Mouse (Mus musculus) right cerebral cortex, postnatal 10 days (tissue): ENCODE data around the gene Gm3404.
"Not testable (repeated sequence)": the region's sequence is repeated elsewhere in the genome, so short reads cannot be mapped to it uniquely, and the experiment has no call there.

Source experiments
- DNase-seq, 2 experiments: peaks; one replicate each; pipeline ENCODE4 v3.0.0; 2021; ENCODE audit warnings: low spot score in 2 of 2

Gm3404 gene

DNA sequence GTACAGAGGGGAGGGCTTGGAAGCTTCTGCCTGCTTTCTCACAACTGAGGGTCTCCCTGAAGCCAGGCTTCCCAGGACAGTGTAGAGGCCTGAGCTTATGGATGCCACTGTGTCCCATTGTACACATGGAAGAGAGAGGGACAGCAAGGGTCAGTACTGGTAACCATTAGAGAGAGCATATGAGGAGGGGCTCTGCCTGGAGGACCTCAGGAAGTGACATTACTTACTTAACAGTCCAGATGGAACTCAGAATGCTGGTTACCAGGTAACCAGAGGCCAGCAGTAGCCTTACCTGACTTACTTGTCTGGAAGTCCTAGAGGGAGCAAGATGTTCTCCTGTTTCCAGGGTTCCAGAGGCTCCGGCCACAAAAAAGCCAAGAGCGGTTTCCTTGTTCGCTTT lies at the start of gene Gm3404:
Gene Gm3404 (plus strand): TSS at position 301 of the 400 bp plus-strand sequence.
- not testable (repeated sequence) for DNase-seq

- DNase-seq = peak; percentile 49 to 61
These were observed 46.0 kb upstream of the Gm3404 start for GRCm38 (mm10) chr5:146479564-146479963.

DNA sequence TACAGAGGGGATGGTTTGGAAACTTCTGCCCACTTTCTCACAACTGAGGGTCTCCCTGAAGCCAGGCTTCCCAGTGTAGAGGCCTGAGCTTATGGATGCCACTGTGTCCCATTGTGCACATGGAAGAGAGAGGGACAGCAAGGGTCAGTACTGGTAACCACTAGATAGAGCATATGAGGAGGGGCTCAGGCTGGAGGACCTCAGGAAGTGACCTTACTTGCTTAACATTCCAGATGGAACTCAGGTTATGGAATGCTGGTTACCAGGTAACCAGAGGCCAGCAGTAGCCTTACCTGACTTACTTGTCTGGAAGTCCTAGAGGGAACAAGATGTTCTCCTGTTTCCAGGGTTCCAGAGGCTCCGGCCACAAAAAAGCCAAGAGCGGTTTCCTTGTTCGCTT lies 43.9 kb upstream of the Gm3404 start, which contains the start of gene Gm6408:
Gene Gm6408 (plus strand): TSS at position 301 of the 400 bp plus-strand sequence.
- DNase-seq = not testable (repeated sequence)

DNA sequence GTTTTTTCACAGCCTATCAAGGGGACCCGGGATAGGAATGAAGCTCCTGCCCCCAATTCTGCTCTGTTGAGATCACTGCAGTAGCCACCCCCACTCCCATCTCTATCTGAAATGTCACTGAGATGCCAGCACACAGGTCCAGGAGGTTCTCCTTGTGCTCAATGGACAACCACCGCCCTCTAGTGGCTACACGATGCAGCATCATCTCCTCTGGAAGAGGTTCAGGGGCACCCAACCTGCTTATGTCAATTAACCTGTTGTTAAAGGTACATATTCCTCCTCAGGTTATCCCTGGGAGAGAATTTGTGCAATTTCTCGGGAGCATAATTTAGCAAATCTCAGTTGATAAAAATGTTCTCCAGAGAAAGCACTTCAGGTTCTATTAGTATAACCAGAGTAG lies 36.6 kb upstream of the Gm3404 start:
- peak in 1 of 2 experiments; percentile 41 for DNase-seq

- not testable (repeated sequence) for DNase-seq
These were observed 34.5 kb upstream of the Gm3404 start, which contains the start of gene Gm6370 for GRCm38 (mm10) chr5:146491063-146491462. Gene Gm6370, plus strand, starts transcription at chr5:146491363.

GRCm38 (mm10) chr5:146502099-146502498 lies 23.5 kb upstream of the Gm3404 start, which contains the start of gene 4930449I24Rik:
Gene 4930449I24Rik, plus strand, starts transcription at chr5:146502399.
- DNase-seq = not testable (repeated sequence)

DNA sequence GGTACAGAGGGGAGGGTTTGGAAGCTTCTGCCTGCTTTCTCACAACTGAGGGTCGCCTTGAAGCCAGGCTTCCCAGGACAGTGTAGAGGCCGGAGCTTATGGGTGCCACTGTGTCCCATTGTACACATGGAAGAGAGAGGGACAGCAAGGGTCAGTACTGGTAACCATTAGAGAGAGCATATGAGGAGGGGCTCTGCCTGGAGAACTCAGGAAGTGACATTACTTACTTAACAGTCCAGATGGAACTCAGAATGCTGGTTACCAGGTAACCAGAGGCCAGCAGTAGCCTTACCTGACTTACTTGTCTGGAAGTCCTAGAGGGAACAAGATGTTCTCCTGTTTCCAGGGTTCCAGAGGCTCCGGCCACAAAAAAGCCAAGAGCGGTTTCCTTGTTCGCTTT lies 11.8 kb upstream of the Gm3404 start, which contains the start of gene Gm3402:
Gene Gm3402 (plus strand): TSS at position 301 of the 400 bp plus-strand sequence.
- not testable (repeated sequence) for DNase-seq

DNA sequence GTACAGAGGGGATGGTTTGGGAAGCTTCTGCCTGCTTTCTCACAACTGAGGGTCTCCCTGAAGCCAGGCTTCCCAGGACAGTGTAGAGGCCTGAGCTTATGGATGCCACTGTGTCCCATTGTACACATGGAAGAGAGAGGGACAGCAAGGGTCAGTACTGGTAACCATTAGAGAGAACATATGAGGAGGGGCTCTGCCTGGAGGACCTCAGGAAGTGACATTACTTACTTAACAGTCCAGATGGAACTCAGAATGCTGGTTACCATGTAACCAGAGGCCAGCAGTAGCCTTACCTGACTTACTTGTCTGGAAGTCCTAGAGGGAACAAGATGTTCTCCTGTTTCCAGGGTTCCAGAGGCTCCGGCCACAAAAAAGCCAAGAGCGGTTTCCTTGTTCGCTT lies 11.7 kb downstream of the Gm3404 start, which contains the start of gene Gm3409:
Gene Gm3409 (plus strand): TSS at position 301 of the 400 bp plus-strand sequence.
- not testable (repeated sequence) for DNase-seq

DNA sequence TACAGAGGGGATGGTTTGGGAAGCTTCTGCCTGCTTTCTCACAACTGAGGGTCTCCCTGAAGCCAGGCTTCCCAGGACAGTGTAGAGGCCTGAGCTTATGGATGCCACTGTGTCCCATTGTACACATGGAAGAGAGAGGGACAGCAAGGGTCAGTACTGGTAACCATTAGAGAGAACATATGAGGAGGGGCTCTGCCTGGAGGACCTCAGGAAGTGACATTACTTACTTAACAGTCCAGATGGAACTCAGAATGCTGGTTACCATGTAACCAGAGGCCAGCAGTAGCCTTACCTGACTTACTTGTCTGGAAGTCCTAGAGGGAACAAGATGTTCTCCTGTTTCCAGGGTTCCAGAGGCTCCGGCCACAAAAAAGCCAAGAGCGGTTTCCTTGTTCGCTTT lies 30.2 kb downstream of the Gm3404 start, which contains the start of gene Gm3415:
Gene Gm3415 (plus strand): TSS at position 301 of the 400 bp plus-strand sequence.
- DNase-seq = not testable (repeated sequence)

DNA sequence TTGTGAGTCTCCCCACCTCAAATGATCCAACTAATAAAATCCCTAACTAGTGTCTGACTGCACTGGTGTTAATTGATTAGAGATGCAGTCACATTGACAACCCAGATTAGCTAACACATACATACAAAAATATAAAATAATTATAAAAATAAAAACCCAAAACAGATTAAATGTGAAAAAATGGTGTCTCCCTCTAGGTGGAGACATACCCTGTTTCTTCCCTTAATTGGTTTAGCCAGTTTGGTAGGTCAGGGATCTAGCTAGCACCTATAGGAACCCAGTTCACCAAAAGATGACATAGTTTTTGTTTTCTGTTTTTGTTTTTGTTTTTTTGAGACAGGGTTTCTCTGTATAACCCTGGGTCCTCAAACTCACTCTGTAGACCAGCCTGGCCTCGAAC lies 38.7 kb downstream of the Gm3404 start:
- DNase-seq = no peak

DNA sequence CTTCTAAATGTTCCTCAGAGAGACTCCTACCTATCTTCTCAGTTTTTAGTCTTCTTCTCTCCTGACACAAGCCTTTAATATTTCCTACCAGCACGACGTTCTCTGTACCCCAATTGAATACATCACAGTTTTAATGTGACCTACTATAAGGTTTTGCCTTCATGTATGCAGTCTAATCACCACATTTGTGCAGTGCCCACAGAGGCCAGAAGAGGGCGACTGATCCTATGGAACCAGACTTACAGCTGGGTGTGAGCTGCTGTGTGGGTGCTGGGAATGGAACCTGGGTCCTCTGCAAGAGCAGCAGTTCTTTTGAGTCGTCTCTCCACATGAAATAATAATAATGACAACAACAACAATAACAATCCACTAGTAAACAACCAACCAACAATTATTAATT lies 41.5 kb downstream of the Gm3404 start:
- DNase-seq = peak in 1 of 2 experiments; percentile 33

- DNase-seq = not testable (repeated sequence)
These were observed 44.6 kb downstream of the Gm3404 start for GRCm38 (mm10) chr5:146570179-146570578.

DNA sequence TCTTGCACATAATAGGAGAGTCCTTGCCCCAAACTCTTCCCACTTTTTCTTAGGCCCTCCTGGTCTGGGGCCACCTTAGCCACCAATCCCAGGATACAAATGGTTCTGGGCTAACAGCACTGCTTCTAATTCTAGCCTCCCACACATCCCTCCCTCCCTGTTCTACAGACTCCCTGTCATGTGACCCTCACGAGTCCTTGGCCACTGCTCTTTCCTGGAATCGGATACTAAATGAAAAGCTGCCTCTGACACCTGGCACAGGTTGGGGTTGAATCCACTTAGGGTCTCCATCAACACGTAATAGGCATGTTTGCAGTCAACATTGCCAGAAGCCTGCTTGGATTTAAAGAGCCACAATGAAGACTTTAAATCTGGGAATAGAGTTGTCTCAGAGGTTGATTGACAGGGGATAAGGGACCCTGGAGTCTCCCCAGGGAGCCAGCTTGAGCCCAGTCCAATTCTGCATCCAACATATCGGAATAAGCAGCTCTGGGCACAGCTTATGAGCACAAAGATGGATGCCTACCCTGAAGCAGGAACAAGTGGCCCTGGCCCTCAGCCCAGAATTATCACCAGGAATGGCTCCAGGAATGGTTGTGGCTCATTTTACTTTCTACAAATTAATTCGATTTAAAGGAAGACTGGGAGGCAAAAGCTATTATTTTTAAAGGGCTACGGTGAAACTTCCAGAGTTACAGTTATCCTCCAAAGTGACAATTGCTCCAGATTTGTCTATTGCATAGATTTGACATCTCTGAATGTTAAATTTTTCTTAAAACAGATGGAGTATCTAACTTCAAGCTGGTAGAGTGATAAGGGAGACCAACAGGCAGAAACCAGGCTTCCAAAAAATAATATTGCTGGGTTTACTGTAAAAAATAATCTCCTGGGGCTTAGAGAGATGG lies 46.5 kb downstream of the Gm3404 start:
- DNase-seq = peak; percentile 86 to 88

DNA sequence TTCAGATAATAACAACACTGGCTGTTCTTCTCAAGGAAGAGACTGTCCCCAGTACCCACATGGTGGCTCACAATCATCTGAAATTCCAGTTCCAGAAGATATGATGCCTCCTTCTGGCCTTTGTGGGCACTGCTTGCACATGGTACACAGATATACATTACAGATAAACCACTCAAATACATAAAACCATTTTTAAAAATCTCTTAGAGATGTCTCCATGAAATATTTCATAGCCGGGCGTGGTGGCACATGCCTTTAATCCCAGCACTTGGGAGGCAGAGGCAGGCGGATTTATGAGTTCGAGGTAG lies 47.1 kb downstream of the Gm3404 start:
- DNase-seq = not testable (repeated sequence)

DNA sequence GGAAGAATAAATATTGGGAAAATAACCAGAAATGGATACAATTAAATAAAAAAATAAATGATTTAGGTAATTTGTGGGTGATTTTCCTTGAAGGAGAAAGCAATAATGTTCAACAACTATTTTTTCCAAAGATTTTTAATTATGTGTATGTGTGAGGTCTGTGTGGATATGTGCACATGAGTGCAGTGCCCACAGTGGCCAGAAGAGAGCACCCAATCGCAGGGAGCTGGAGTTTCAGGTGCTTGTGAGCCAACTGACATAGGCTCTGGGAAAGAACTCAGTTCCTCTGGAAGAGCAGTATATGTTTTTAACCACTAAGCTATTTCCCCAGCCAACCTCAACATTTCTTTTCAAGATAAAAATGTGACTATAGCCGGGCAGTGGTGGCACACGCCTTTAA lies 51.1 kb downstream of the Gm3404 start:
- DNase-seq = no peak
